ENCODE assay signal across 8 mouse cellular contexts in the genomic region with DNA sequence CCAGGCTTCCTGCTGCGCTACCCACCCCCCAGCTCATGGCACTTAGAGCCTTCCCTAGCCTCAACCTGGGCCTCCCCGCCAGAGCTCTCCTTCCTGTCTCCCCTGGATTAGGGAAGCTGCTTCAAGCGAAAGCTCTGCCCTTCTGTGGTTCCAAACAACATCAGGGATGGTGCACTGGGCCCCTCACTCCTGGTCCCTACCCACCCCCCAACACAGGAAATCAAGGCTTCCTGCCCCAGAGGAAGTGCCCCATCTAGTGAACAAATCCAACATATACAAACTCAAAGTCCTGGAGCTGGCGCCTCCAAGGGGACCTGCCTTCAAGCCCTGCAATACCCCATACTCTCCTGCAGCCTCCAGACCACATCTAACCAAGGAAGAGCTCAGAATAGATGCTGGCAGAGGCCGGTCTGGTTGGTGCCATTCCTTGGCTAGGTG. TPM values are rescaled to one million over a fixed set of nuclear protein-coding genes. Genes with fewer than 3 reads are reported as not detected.
DNase-seq lines count a peak whose midpoint lies in the region; ATAC-seq and TF ChIP-seq lines count a peak whose summit lies in the region.

No protein-coding gene starts in this region.

- peak overlapping the region; percentile 100 for H3K9ac ChIP-seq in heart, postnatal 0 days (replicated peaks; ENCODE audit: low read depth, low read length)
- H3K9ac ChIP-seq in liver, adult 2 months (ENCODE audit: low read depth, low read length) = 0 out of 2 replicates have a peak overlapping the region, but pooled peaks have one; percentile 34
- no peak overlapping the region for H3K9ac ChIP-seq in neural tube, embryonic 14.5 days (replicated peaks; ENCODE audit: low read depth, low read length)

- no peak for TF ChIP-seq POLR2A in spleen, adult 2 months (IDR thresholded peaks at IDR 0.05; ENCODE audit: low read depth, low read length)
- TF ChIP-seq POLR2A in liver, adult 2 months (IDR thresholded peaks at IDR 0.05; ENCODE audit: extremely low read depth, insufficient read depth, low read length) = no peak

- peaks cover 4% of the 10 kb centered on the region; the same call in 1 of the 2 replicates for H3K79me2 ChIP-seq in liver, adult 2 months (ENCODE audit: control insufficient read depth, insufficient read depth, low read length)

- no peaks in the 10 kb centered on the region for H3K27me3 ChIP-seq in spleen, adult 2 months (ENCODE audit: control insufficient read depth, insufficient read depth, low read length)
- H3K27me3 ChIP-seq in heart, postnatal 0 days (ENCODE audit: control insufficient read depth, insufficient read depth, low read length) = no peaks in the 10 kb centered on the region
- H3K27me3 ChIP-seq in liver, adult 2 months (ENCODE audit: control insufficient read depth, insufficient read depth, low read length) = no peaks in the 10 kb centered on the region
- no peaks in the 10 kb centered on the region for H3K27me3 ChIP-seq in neural tube, embryonic 14.5 days (ENCODE audit: control insufficient read depth, insufficient read depth, low read length)

- WGBS in spleen, adult 2 months = 22% methylated on average over 5 of the region's 5 CpGs
- 58% methylated on average over 5 of the region's 5 CpGs for WGBS in heart, postnatal 0 days
- WGBS in liver, adult 2 months = 61% methylated on average over 5 of the region's 5 CpGs
- 65% methylated on average over 5 of the region's 5 CpGs for WGBS in neural tube, embryonic 14.5 days

- H3K9me3 ChIP-seq in heart, postnatal 0 days (replicated peaks; ENCODE audit: control insufficient read depth, low read length) = no peaks in the 10 kb centered on the region
- no peaks in the 10 kb centered on the region for H3K9me3 ChIP-seq in neural tube, embryonic 14.5 days (ENCODE audit: control insufficient read depth, low read length)

- TF ChIP-seq CTCF in spleen, adult 2 months (IDR thresholded peaks at IDR 0.05; ENCODE audit: extremely low read depth, insufficient read depth, insufficient read length, insufficient replicate concordance) = no peak
- TF ChIP-seq CTCF in heart, postnatal 0 days (IDR thresholded peaks at IDR 0.05; ENCODE audit: low read depth) = peak; percentile 29; the same call in 1 of the 2 replicates
- TF ChIP-seq CTCF in liver, adult 2 months (IDR thresholded peaks at IDR 0.05; ENCODE audit: low read depth, low read length) = no peak

- H3K27ac ChIP-seq in spleen, adult 2 months (ENCODE audit: insufficient read depth, low read length) = peak overlapping the region; percentile 93
- peak overlapping the region; percentile 99 for H3K27ac ChIP-seq in heart, postnatal 0 days (ENCODE audit: low read depth)
- peak overlapping the region; percentile 34 for H3K27ac ChIP-seq in liver, adult 2 months (replicated peaks; ENCODE audit: insufficient read depth, low read depth, low read length)
- H3K27ac ChIP-seq in neural tube, embryonic 14.5 days (ENCODE audit: low read depth, low read length) = peak overlapping the region; percentile 66

- no peak for DNase-seq in spleen, adult 2 months (ENCODE audit: low read depth in 1 of 2, low spot score in 2 of 2)
- DNase-seq in spleen, postnatal 14 days (ENCODE audit: low spot score in 2 of 2) = no peak
- peak; percentile 68 for DNase-seq in heart, postnatal 0 days (ENCODE audit: low spot score)
- DNase-seq in liver, adult 2 months (ENCODE audit: extremely low read depth, low read depth, low spot score) = no peak
- no peak for DNase-seq in spleen, postnatal 36 days (ENCODE audit: low spot score in 2 of 2)
- no peak for DNase-seq in gastrocnemius, adult 8-10 months (ENCODE audit: low spot score in 2 of 2)
- no peak for DNase-seq in cerebellum, postnatal 14 days

- 0 out of 2 replicates have a peak, but pooled peaks cover 2% of the 10 kb centered on the region for H3K36me3 ChIP-seq in spleen, adult 2 months (ENCODE audit: control insufficient read depth, insufficient read depth, low read length)
- H3K36me3 ChIP-seq in heart, postnatal 0 days (replicated peaks; ENCODE audit: control insufficient read depth, insufficient read depth, low read length) = peaks cover 2% of the 10 kb centered on the region; the same call in 1 of the 2 replicates
- no peaks in the 10 kb centered on the region for H3K36me3 ChIP-seq in liver, adult 2 months (ENCODE audit: control insufficient read depth, insufficient read depth, low read length)
- no peaks in the 10 kb centered on the region for H3K36me3 ChIP-seq in neural tube, embryonic 14.5 days (ENCODE audit: control insufficient read depth, insufficient read depth, low read length)

- peak; percentile 3 for ATAC-seq in heart, postnatal 0 days (ENCODE audit: insufficient read depth, low read depth)
- ATAC-seq in neural tube, embryonic 14.5 days (ENCODE audit: low read depth) = no peak

- H3K4me1 ChIP-seq in spleen, adult 2 months (ENCODE audit: control insufficient read depth, insufficient read depth, insufficient read length) = peaks cover 60% of the 10 kb centered on the region; the same call in 1 of the 2 replicates
- peaks cover 61% of the 10 kb centered on the region for H3K4me1 ChIP-seq in heart, postnatal 0 days (ENCODE audit: control insufficient read depth, insufficient read depth)
- H3K4me1 ChIP-seq in liver, adult 2 months (ENCODE audit: control insufficient read depth, insufficient read depth, low read length) = peaks cover 9% of the 10 kb centered on the region
- H3K4me1 ChIP-seq in neural tube, embryonic 14.5 days (ENCODE audit: control insufficient read depth, insufficient read depth, low read length) = peaks cover 53% of the 10 kb centered on the region

- peak overlapping the region; percentile 86 for H3K4me2 ChIP-seq in heart, postnatal 0 days (ENCODE audit: low read depth, low read length)
- peak overlapping the region; percentile 75; the same call in 1 of the 2 replicates for H3K4me2 ChIP-seq in neural tube, embryonic 14.5 days (ENCODE audit: low read depth, low read length)

- TF ChIP-seq EP300 in heart, postnatal 0 days (IDR thresholded peaks at IDR 0.05; ENCODE audit: low read depth) = peak; percentile 41; the same call in 1 of the 2 replicates

- peak overlapping the region; percentile 31 for H3K4me3 ChIP-seq in spleen, adult 2 months (ENCODE audit: extremely low read depth, insufficient read depth, insufficient read length)
- H3K4me3 ChIP-seq in heart, postnatal 0 days (ENCODE audit: low read depth, low read length) = peak overlapping the region; percentile 98
- peak overlapping the region; percentile 13; the same call in 1 of the 2 replicates for H3K4me3 ChIP-seq in liver, adult 2 months (ENCODE audit: insufficient read depth, low read depth, low read length)
- no peak overlapping the region; the same call in 1 of the 2 replicates for H3K4me3 ChIP-seq in neural tube, embryonic 14.5 days (ENCODE audit: low read depth, low read length)

RNA-seq across cellular contexts. Expression of a gene that starts 15.4 kb away (rescaled TPM):
- polyA plus RNA-seq in spleen, adult 2 months (2012; rRNA removed) = 104 and 137 TPM in 2 replicates
- 34.4 and 36.9 TPM in 2 replicates for total RNA-seq in heart, postnatal 0 days (2014; rRNA removed; ENCODE audit: low replicate concordance)
- 15.6 TPM in 2 replicates for polyA plus RNA-seq in heart, postnatal 0 days (2015; fragmentation: Nextera tagmentation; extraction: Ambion mirVana)
- 2.5 and 3.4 TPM in 2 replicates for total RNA-seq in liver, adult 2 months (2014; rRNA removed)
- polyA plus RNA-seq in liver, adult 2 months (2012; rRNA removed) = 5.9 and 9.5 TPM in 2 replicates
- polyA plus RNA-seq in neural tube, embryonic 14.5 days (2014; fragmentation: Nextera tagmentation; extraction: Ambion mirVana) = 28.7 TPM in 2 replicates
- 1 to 10 TPM; 5.8 to 9.6 (median 9.3) TPM for total RNA-seq in gastrocnemius, adult 8-10 months (2022)

RNA-seq across cellular contexts. Expression of a gene that starts 50.6 kb away (rescaled TPM):
- polyA plus RNA-seq in spleen, adult 2 months (2012; rRNA removed) = 94.0 and 117 TPM in 2 replicates
- total RNA-seq in heart, postnatal 0 days (2014; rRNA removed; ENCODE audit: low replicate concordance) = 56.5 and 76.1 TPM in 2 replicates
- 90.9 and 92.1 TPM in 2 replicates for polyA plus RNA-seq in heart, postnatal 0 days (2015; fragmentation: Nextera tagmentation; extraction: Ambion mirVana)
- total RNA-seq in liver, adult 2 months (2014; rRNA removed) = 15.2 and 21.1 TPM in 2 replicates
- 54.9 and 58.6 TPM in 2 replicates for polyA plus RNA-seq in liver, adult 2 months (2012; rRNA removed)
- 94.5 and 104 TPM in 2 replicates for polyA plus RNA-seq in neural tube, embryonic 14.5 days (2014; fragmentation: Nextera tagmentation; extraction: Ambion mirVana)
- total RNA-seq in gastrocnemius, adult 8-10 months (2022) = 10 to 100 TPM; 40.0 to 52.7 (median 47.3) TPM

Comparison
In these comparisons a context has a peak if more than half of its experiments do, and no peak if none do; other contexts are left out.
1. H3K27ac ChIP-seq: peak in every context shown above with its lines; median percentile 99 in heart, postnatal 0 days; 93 in spleen, adult 2 months; 66 in neural tube, embryonic 14.5 days; 34 in liver, adult 2 months.